Mouse (Mus musculus) left cerebral cortex, adult 8-10 months (tissue): ENCODE results near the gene Il31. TPM values are rescaled to one million over a fixed set of nuclear protein-coding genes. Genes with fewer than 3 reads are reported as not detected.

Source experiments
- DNase-seq, 2 experiments: peaks; one replicate each; pipeline ENCODE4 v3.0.0; 2022; ENCODE audit warnings: low spot score in 2 of 2
- microRNA-seq, 2 experiments: library from miRNA; unstranded; fragments of <30 nt; microRNA quantifications; one replicate each; pipeline ENCODE4 v1.2.0; 2022
- total RNA-seq, 4 experiments: library from RNA; stranded (reverse); gene quantifications; 2 replicates each; pipeline ENCODE4 v1.2.4; 2022

Gene Il31
- total RNA-seq, 4 experiments from 2014 or later: not detected

DNA sequence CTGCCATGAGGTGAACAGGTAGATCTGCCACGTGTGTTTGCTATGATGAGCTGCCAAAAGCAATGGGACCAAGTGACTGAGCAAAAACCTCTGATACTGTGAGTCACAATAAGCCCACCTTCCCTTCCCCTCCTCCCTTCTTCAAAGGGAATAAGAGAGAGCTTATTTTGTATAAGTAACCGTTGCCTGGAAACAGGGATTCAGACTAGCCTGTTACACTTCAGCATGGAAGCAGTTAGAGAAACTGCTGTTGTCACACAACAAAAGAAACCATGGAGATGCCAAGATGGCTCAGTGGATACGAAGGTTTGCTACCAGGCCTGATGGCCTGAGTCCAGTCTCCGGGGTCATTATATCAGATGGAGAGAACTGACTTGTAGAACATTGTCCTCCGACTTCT is 15.5 kb downstream of the Il31 start:
- DNase-seq: no peak

DNA sequence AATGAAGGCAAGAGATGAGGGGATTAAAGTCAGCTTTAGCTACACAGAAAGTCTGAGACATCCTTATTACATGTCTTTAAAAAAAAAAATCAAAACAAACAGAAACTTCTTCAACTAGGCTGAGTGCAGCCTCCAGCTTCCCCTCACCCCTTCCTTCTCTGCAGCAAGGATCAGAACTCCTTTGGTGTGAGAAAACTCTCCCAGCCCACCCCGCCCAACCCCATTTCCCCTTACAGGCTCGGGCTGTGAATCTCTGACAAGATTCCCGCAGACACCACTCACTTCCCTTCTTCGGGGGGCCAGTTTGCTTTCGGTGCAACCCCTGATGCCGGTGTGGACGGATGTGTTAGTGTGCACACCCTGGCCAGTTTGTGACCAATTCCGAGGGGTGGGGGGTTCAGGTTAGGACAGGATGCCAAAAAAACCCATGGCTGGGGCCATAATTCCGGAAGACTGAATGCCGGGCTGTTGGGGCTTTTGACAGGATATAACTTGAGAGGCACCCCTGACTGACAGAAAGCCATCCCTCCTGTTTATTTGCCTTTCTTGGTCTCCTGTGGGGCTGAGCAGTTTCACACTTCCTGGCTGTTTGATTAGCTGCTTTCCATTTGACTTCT is 18.4 kb downstream of the Il31 start:
- no peak for DNase-seq

DNA sequence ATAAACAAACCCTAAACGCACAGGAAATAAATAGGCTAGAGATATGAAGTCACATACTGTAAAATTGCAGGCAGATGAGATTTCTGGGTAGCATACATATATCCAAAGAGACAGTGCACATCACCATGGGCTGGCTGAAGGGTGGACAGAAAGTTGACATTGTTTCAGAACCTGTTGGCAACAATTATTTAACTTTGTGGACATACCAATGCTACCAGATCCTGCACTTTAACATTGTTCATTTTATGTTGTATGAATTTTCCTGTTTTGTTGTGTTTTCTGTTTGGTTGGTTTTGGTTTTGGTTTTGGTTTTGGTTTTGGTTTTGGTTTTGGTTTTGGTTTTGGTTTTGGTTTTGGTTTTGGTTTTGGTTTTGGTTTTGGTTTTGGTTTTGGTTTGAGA is 24.7 kb downstream of the Il31 start:
- no peak for DNase-seq

DNA sequence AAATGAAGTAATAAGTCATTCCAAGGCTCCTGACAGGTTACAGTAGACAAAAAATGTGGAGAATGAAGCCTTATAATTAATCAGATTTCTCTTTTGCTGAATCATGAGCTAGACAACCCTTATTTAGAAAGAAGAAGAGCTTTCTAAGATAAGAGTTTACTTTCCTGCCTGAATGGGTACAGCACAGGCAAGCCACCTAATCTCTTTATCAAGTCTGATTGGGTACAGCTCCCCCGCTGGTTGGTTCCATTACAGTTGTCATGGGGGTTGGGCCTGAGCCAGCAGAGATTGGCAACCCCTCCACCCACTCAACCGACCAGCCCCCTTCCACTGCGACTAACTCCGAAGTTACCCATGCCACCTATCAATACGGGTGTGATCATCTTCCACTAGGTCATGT is 27.9 kb downstream of the Il31 start:
- DNase-seq: no peak

DNA sequence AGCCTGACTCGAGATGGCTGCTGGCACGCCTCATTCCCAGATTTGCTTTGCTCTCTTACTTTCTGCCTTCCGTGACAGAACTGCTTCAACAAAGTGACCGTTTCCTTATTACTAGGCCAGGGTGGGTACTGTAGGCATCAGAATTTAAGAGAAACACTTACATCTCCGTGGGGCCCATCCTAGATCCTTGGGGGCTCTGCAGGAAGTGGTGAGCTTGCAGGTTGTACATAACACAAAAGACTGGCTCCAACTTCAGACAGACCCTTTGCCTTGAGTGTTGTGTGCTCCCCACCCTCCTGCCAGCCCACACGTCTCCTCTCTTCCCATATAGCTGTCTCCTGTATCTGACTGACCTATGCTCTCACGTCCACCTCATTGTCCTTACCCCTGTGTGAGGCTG is 37.4 kb downstream of the Il31 start:
- no peak for DNase-seq

DNA sequence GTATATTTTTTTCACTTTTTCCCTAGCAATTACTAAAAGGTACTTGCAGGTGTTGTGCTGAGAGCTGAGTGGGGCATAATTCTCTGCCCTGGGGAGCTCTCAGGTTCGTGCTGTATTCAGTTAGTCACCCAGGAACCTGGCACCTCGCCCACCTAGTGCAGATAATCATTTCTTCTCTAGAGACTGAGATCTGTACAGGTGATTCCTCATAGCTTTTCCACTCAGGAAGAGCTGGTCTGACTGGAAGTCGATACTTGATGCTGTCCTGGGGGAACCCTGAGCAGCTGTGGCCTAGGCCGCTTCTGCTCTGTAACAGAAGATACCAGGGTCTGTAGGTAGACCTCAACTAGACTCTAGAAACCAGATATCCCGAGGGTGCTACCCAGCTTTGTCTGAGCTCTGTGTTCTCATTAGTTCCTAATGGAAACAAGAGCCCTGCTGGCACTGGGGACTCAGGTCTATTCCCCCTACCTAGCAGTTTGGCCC is 44.4 kb downstream of the Il31 start:
- no peak for DNase-seq

DNA sequence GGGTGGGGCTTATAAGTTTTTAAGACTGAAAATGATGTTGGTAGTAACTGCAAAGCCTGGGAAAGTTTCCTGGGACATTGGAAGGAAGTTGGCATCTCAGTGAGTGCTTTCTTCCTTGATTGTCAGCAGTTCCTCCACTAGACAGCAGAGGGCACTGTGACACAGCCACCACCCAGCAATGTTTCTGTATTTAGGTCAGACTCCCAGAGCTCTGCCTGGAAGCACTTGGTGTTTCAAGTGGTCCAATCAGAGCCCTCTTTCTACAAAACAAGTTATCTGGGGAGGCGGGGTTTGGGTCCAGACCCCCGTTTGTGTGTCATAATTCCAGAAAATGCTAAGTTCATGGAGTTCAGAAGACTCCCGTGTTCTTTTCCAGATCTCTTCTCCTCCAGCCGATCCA is 45.2 kb downstream of the Il31 start:
- DNase-seq: peak; percentile 35 to 44

DNA sequence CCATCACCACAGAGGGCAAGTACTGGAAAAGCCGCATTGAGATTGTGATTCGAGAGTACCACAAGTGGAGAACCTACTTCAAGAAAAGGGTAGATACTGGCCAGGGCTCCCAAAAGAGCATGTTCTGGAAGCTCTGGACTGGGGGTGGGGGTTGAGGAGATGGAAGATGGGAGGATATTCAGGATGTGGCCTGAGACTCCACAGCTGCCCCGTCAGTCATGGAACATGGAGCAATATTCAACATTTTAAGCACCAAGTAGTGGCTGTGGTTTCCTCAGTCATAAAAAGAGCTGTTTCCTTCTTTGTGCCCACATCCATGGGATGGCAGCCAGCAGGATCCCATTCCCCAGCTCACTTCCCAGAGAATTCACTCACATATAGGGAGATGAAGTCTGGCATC is 47.0 kb downstream of the Il31 start:
- DNase-seq: no peak

DNA sequence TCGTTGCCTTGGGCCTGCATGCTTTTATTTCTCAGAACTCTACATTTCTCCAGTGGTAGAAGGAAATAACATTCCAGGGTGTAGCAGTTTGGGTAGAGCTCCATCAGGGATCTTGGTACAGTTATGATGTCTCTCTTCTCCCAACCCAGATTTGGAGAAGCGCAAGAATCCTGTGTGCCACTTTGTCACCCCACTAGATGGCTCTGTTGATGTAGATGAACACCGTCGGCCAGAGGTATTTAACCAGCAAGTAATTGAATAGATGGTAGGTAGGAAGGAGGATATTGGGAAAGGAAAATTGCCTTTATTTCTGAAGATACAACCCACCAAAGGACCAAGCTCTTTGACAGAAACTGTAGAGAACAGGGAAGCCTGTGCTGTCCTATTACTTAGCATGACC is 48.6 kb downstream of the Il31 start:
- DNase-seq: no peak

DNA sequence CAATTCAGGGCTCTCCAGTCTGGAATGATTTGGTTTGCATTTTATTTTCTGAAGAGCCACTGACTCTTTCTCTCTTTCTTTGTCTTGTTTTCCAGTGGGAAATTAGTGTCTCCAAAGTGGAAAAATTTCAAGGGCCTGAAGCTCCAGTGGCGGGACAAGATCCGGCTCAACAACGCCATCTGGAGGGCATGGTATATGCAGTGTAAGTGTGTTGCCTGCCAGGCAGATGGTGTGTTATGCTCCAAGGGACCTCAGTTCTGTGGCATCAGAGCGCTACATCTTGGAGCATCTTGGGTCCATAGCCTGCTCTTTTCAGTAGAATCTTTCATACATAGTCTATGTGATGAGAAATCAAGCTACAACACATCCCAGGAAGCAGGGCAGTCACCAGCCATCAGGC is 49.3 kb downstream of the Il31 start:
- no peak for DNase-seq

DNA sequence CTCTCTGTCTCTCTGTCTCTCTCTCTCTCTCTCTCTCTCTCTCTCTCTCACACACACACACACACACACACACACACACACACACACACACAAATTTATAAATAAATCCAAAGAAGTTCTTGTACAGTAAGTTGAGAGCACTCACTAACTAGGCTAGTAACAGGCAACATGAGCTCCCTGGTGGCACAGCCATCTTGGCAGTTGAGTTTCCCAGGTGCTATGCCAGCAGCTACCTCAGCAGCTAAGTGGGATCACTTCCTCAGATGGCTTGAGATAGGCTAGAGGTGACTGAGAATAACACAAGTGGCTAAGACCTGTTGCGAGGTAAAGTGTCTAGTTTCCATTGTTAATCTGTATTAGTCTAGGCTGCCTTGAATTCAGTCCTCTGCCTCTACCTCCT is 50.0 kb downstream of the Il31 start:
- no peak for DNase-seq

DNA sequence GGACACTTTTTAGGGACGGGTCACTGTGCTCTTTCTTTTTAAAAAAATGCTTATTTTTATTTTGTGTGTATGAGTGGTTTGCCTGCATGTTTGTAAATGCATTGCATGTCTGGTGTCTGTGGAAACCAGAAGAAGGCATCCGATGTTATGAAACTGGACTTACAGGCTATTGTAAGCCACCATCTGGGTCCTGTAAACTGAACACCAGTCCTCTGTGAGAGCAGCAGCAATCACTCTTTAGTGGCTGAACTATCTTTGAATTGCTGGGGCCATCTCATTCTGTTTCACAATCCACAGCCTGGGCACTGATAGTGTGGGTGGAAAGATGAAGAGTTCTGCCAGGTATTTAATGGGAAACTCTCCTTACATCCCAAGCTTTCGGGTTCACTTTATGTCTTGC is 50.9 kb downstream of the Il31 start:
- DNase-seq: no peak

DNA sequence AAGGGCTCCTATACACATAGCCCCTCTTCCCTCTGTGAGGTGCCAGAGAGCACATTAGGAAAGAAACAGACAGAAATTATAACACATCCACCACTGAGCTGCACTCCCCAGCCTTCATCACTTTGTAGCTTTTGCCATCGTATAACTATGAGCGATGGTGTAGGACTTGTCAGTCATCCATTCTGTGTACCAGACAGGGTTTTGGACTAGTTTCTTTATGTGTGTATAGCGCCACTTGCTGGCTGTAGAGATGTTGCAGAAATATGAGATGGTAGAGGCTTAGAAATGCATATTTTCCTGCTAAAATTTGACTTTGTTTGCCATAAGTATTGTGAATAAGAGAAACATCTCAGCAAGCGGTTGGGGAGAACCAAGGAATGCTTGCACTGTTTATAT is 52.5 kb downstream of the Il31 start:
- DNase-seq: no peak

DNA sequence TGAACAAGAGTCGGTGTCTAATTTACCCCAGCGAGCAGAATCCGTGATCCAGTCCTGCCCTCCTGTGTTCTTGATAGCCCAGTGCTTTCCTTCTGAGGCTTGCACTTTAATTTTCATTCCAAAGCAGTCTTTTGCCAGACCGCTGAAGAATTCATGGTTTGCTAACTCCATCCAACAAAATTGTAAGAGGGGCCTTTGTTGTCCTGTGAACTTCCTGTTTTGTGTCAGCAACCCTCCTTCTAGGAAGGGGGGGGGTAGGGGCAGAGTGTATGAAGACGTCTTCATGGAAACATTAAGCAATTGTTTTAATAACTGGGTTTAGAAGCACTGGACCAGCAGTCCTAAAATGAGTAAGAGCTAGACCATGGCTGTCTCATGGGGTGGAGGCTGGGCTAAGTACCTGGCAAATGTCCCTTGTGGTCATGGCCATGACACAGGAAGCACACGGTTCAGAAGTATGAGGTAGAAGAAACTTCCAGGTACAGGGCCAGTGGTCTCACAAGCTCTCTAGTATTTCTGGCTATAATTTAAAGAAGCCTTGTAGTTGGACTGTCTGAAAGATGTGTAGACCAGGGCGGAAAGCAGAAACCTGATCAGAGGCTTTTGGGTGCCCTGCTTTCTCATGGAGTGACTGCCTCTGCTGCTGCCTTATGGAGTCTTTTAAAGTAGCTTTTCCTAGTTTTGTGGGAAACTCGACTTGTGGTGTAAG is 53.1 kb downstream of the Il31 start:
- DNase-seq: no peak

DNA sequence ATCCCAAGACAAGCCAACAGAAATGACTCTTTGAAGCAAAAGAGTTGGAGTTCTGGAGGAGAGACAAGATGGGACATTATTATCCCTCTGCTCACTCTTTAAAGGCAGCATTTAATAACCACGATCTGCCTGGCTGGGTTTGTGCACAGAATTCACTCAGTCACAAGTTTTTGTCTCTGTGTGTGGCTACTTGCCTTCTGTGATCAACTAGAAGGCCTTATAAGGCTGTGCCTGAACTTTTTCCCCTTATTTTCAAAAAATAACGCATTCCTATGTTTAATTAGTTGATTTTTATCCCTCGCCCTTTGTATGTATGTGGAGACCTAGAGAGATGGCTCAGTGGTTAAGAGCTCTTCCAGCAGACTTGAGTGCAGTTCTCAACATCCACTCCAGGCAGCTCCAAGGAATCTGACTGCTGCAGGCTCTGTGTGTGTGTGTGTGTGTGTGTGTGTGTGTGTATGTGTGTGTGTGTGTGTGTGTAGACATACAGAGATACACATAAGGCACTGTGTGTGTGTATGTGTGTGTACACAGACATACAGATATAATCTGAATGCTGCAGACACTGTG is 56.9 kb downstream of the Il31 start:
- no peak for DNase-seq

DNA sequence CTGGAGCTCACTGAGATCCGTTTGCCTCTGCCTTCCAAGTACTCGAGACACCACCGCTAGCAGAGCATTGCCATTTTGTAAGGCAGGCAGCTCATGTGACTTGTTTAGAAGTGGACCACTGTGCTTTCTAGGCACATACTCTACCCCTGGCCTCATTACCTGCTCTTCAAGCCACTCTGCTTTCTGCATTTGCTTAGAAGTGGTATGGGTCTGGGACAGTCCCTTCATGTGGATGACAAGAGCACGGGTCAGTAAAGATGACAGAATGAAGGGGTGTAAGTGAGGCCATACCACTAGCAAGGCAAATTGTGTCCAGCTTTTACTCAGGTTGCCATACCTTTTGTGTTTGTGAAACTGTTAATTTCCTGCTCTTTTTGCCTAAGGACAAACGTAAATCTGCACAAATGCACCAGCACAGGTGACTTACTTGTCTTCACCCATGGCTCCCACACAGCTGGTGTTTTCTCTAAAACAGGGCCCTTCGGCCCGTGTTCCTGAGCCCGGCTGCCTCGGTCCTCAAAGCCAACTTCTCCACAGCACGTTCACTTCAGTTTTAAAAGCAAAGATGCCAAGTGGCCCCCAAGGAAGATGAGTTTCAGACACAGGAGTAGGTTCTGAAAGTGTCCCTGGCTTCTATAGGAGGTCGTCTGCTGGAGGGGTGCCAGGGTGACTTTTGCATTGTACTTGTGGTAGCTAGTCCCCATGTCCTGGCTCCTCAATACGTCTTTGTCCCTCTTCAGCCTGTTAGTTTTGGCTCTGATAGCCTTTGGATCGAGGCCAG is 57.6 kb downstream of the Il31 start:
- peak in 1 of 2 experiments; percentile 34 for DNase-seq

Small RNAs within 50 kb of the gene (microRNA-seq; reads per million reads assigned to microRNA genes)
- 0.84 to 1.8 reads per million in 2 experiments for gene Mir7647

Other genes with a start within 250 kb of the Il31 start
- 1 to 10 TPM; 2.3 to 6.6 (median 5.5) TPM for gene Wdr66, start 237.4 kb downstream of the Il31 start, total RNA-seq
- gene Bcl7a, start 145.7 kb downstream of the Il31 start, total RNA-seq: 10 to 100 TPM; 62.3 to 67.1 (median 64.6) TPM
- 10 to 100 TPM; 12.7 to 16.3 (median 14.7) TPM for gene Mlxip, start 94.7 kb downstream of the Il31 start, total RNA-seq
- gene Lrrc43, start 184 bp downstream of the Il31 start, total RNA-seq: under 1 TPM; 0.17 to 0.53 (median 0.39) TPM
- gene B3gnt4, start 21.0 kb upstream of the Il31 start, total RNA-seq: 1 to 10 TPM; 1.1 to 1.6 (median 1.4) TPM
- gene Diablo, start 34.7 kb upstream of the Il31 start, total RNA-seq: 10 to 100 TPM; 29.5 to 32.5 (median 31.8) TPM
- 1 to 10 TPM in 3 of 4 experiments, under 1 TPM in 1; 0.95 to 6.1 (median 5.2) TPM for gene Gm49027, start 36.0 kb upstream of the Il31 start, total RNA-seq
- gene Vps33a, start 83.5 kb upstream of the Il31 start, total RNA-seq: 100 to 1,000 TPM in 3 of 4 experiments, 10 to 100 TPM in 1; 91.1 to 105 (median 103) TPM
- 100 to 1,000 TPM; 113 to 125 (median 122) TPM for gene Clip1, start 195.1 kb upstream of the Il31 start, total RNA-seq
- gene Zcchc8, start 231.6 kb upstream of the Il31 start, total RNA-seq: 10 to 100 TPM; 30.4 to 48.8 (median 44.5) TPM